Mouse (Mus musculus) erythroblast, embryonic 14.5 days (primary cell): ENCODE measurements around the gene Mybpc2.

Experiments
- GATA1 ChIP-seq: IDR thresholded peaks from 2 replicates; pipeline ENCODE4 v1.6.1; 2012; ENCODE audit warnings: low read length, inconsistent platforms, mixed read lengths
- TAL1 ChIP-seq: IDR thresholded peaks from 3 replicates; pipeline ENCODE4 v1.6.1; 2012; ENCODE audit warnings: low read length, inconsistent platforms, mixed read lengths

GRCm38 (mm10) chr7:44461503-44462217, 62.8 kb downstream of the Mybpc2 start:
- TF ChIP-seq GATA1 (no peak), TAL1 (no peak)
